Mouse (Mus musculus) embryonic facial prominence, embryonic 11.5 days (tissue): ENCODE data around the gene Ttc38. TPM values are rescaled to one million over a fixed set of nuclear protein-coding genes. Genes with fewer than 3 reads are reported as not detected.

ENCODE experiments used
- ATAC-seq: fragments of 200-750 bp; cut with Nextera tagmentation; replicated peaks from 2 replicates; pipeline ENCODE4 v1.8.0; 2017; ENCODE audit warnings: low read depth; ENCODE audit not compliant: insufficient number of reproducible peaks, low FRiP score, low TSS enrichment
- DNase-seq: peaks from one replicate; pipeline ENCODE4 v3.0.0-alpha.2; 2015; ENCODE audit warnings: low spot score
- H3K27ac ChIP-seq: fragments of 300-500 bp; sonication (generic); replicated peaks from 2 replicates; pipeline ENCODE4 v1.5.1; 2014; ENCODE audit warnings: mild to moderate bottlenecking, low read depth, low read length, control low read depth
- H3K27me3 ChIP-seq: fragments of 300-500 bp; sonication (generic); 2 replicates; pipeline ENCODE4 v1.6.1; 2014; ENCODE audit warnings: mild to moderate bottlenecking, low read length, moderate library complexity, mixed read lengths; ENCODE audit not compliant: control insufficient read depth, insufficient read depth
- H3K36me3 ChIP-seq: fragments of 300-500 bp; sonication (generic); replicated peaks from 2 replicates; pipeline ENCODE4 v1.6.1; 2014; ENCODE audit warnings: low read depth, mild to moderate bottlenecking, low read length, moderate library complexity, mixed read lengths; ENCODE audit not compliant: control insufficient read depth, insufficient read depth
- H3K4me1 ChIP-seq: fragments of 300-500 bp; sonication (generic); 2 replicates; pipeline ENCODE4 v1.6.1; 2014; ENCODE audit warnings: low read length, mixed read lengths; ENCODE audit not compliant: control insufficient read depth, insufficient read depth
- H3K4me2 ChIP-seq: fragments of 300-500 bp; sonication (generic); 2 replicates; pipeline ENCODE4 v1.6.1; 2014; ENCODE audit warnings: low read depth, mild to moderate bottlenecking, control low read depth, low read length, moderate library complexity
- H3K4me3 ChIP-seq: fragments of 300-500 bp; sonication (generic); 2 replicates; pipeline ENCODE4 v1.5.1; 2014; ENCODE audit warnings: low read depth, low read length, control low read depth
- H3K9ac ChIP-seq: fragments of 300-500 bp; sonication (generic); replicated peaks from 2 replicates; pipeline ENCODE4 v1.6.1; 2014; ENCODE audit warnings: mild to moderate bottlenecking, control low read depth, low read length
- H3K9me3 ChIP-seq: fragments of 300-500 bp; sonication (generic); replicated peaks from 2 replicates; pipeline ENCODE4 v1.6.1; 2016; ENCODE audit warnings: mild to moderate bottlenecking, low read length, inconsistent platforms, mixed read lengths; ENCODE audit not compliant: control insufficient read depth
- WGBS: fragments of 180-500 bp; shearing (Covaris S2); extraction: QIAGEN DNeasy Blood & Tissue Kit; methylation state at CpG from one replicate; pipeline ENCODE4 v1.1.7; 2014; 5-methylcytosine and 5-hydroxymethylcytosine counted together
- polyA plus RNA-seq: library from polyadenylated mRNA; unstranded; fragments of >200 nt; fragmentation: Nextera tagmentation; extraction: Ambion mirVana; gene quantifications from 2 replicates; pipeline ENCODE4 v1.2.1, GENCODE M21; 2014

Ttc38 gene
- polyA plus RNA-seq, 1 experiment from 2014 or later, result 3.2 TPM

GRCm38 (mm10) chr15:85792819-85793218, 39.3 kb upstream of the Ttc38 start:
- ATAC-seq (no peak), DNase-seq (no peak)
- no peaks in the 10 kb centered on the region for H3K4me1 ChIP-seq
- no peak overlapping the region for H3K4me3 ChIP-seq
- WGBS, result 88% methylated on average over 1 of the region's 1 CpGs
- no peak overlapping the region for H3K4me2 ChIP-seq
- no peaks in the 10 kb centered on the region for H3K9me3 ChIP-seq
- H3K27ac ChIP-seq, result no peak overlapping the region
- H3K27me3 ChIP-seq, result no peaks in the 10 kb centered on the region
- H3K36me3 ChIP-seq, result no peaks in the 10 kb centered on the region
- H3K9ac ChIP-seq, result no peak overlapping the region

DNA sequence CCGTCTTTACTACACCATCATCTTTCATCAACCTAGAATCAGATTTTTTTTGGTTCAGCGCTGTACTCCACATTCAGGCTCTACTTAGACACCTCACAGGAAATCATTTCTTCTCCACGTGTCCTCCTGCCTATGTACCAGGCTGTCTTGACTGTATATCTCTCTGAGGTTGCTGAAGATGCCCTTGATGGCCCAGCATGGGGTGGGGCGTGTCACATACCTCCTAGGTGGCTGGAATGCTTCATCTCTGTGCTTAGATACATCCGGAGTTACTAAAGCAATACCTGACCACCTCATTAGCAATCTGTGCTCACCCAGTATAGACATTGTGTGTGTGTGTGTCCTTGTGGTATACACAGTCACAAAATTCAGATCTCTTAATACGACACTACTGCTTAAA, 36.6 kb upstream of the Ttc38 start:
- Histone ChIP-seq H3K9ac (no peak overlapping the region), H3K27me3 (no peaks in the 10 kb centered on the region), H3K4me1 (no peaks in the 10 kb centered on the region), H3K36me3 (no peaks in the 10 kb centered on the region), H3K4me3 (no peak overlapping the region), H3K9me3 (no peaks in the 10 kb centered on the region), H3K27ac (no peak overlapping the region), H3K4me2 (no peak overlapping the region)
- 77% methylated on average over 6 of the region's 6 CpGs for WGBS
- DNase-seq (no peak), ATAC-seq (no peak)

- H3K4me2 ChIP-seq, result no peak overlapping the region
- ATAC-seq, result no peak
- no peaks in the 10 kb centered on the region for H3K4me1 ChIP-seq
- no peak overlapping the region for H3K4me3 ChIP-seq
- H3K9me3 ChIP-seq, result no peaks in the 10 kb centered on the region
- 91% methylated on average over 8 of the region's 8 CpGs for WGBS
- H3K27me3 ChIP-seq, result no peaks in the 10 kb centered on the region
- no peak overlapping the region for H3K9ac ChIP-seq
- no peak overlapping the region for H3K27ac ChIP-seq
- DNase-seq, result no peak
- no peaks in the 10 kb centered on the region for H3K36me3 ChIP-seq
Observed at GRCm38 (mm10) chr15:85798676-85799075, 33.4 kb upstream of the Ttc38 start.

GRCm38 (mm10) chr15:85802931-85803330, 29.2 kb upstream of the Ttc38 start:
- WGBS, result 83% methylated on average over 2 of the region's 2 CpGs
- no peak for ATAC-seq
- no peak overlapping the region for H3K9ac ChIP-seq
- no peaks in the 10 kb centered on the region for H3K4me1 ChIP-seq
- H3K27ac ChIP-seq, result no peak overlapping the region
- H3K36me3 ChIP-seq, result no peaks in the 10 kb centered on the region
- H3K27me3 ChIP-seq, result no peaks in the 10 kb centered on the region
- H3K4me3 ChIP-seq, result no peak overlapping the region
- H3K9me3 ChIP-seq, result no peaks in the 10 kb centered on the region
- DNase-seq, result no peak
- H3K4me2 ChIP-seq, result no peak overlapping the region

DNA sequence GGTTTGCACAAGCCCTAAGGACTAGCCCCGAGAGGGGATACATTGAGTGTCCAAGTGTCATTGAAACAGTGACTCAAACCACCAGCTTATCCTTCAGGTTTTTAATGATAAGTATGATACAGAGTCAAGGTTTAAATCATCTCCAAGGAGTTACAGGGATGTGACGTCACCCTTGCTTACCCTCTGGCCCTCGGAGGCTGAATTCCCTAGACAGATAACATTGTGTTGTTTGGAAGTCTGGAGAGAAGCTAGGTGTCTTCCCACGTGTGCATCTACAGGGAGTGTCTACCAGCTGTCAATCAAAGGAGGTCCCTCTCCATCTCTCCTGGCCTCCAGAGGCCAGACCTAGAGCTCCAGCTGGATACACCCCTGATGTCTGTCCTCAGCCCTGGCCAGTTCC, 25.2 kb upstream of the Ttc38 start:
- no peak overlapping the region for H3K9ac ChIP-seq
- WGBS, result 83% methylated on average over 4 of the region's 4 CpGs
- H3K36me3 ChIP-seq, result no peaks in the 10 kb centered on the region
- peaks cover 3% of the 10 kb centered on the region; the same call in 1 of the 2 replicates for H3K4me1 ChIP-seq
- no peak overlapping the region for H3K4me2 ChIP-seq
- H3K4me3 ChIP-seq, result no peak overlapping the region
- ATAC-seq (no peak), DNase-seq (no peak)
- no peaks in the 10 kb centered on the region for H3K9me3 ChIP-seq
- H3K27ac ChIP-seq, result no peak overlapping the region
- H3K27me3 ChIP-seq, result no peaks in the 10 kb centered on the region

GRCm38 (mm10) chr15:85807404-85807803, 24.7 kb upstream of the Ttc38 start:
- Histone ChIP-seq H3K4me1 (peaks cover 3% of the 10 kb centered on the region; the same call in 1 of the 2 replicates), H3K36me3 (no peaks in the 10 kb centered on the region), H3K4me3 (no peak overlapping the region), H3K4me2 (no peak overlapping the region), H3K9me3 (no peaks in the 10 kb centered on the region), H3K9ac (no peak overlapping the region), H3K27me3 (no peaks in the 10 kb centered on the region), H3K27ac (no peak overlapping the region)
- DNase-seq (no peak), ATAC-seq (no peak)
- WGBS, result 79% methylated on average over 4 of the region's 4 CpGs

DNA sequence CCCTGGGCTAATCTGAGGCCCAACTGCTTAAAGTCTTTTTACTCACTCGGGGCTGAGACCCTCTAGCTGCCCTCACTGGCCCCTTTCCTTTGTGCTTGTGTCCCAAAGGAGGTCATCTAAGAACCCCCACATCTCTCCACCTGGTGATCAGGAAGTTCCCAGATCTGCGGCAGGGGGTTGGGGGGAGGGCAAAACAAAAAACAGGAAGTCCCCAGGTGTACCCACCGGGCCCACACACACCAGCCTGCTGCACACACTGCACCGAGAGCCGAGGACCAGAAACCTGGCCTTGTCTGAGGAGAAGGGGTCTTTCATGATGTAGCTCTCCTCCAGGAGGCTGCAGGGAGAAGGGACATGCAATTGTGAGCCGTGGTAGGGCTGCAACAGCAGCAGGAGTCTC, 24.1 kb upstream of the Ttc38 start:
- no peak for ATAC-seq
- Histone ChIP-seq H3K9me3 (no peaks in the 10 kb centered on the region), H3K4me2 (no peak overlapping the region), H3K36me3 (no peaks in the 10 kb centered on the region), H3K4me3 (no peak overlapping the region), H3K4me1 (peaks cover 3% of the 10 kb centered on the region; the same call in 1 of the 2 replicates), H3K9ac (no peak overlapping the region), H3K27ac (no peak overlapping the region), H3K27me3 (no peaks in the 10 kb centered on the region)
- DNase-seq, result no peak
- 79% methylated on average over 6 of the region's 6 CpGs for WGBS

GRCm38 (mm10) chr15:85808434-85808833, 23.7 kb upstream of the Ttc38 start:
- WGBS, result 56% methylated on average over 8 of the region's 8 CpGs
- DNase-seq (no peak), ATAC-seq (no peak)
- H3K9me3 ChIP-seq, result no peaks in the 10 kb centered on the region
- no peak overlapping the region for H3K4me2 ChIP-seq
- no peak overlapping the region for H3K9ac ChIP-seq
- no peak overlapping the region for H3K4me3 ChIP-seq
- H3K4me1 ChIP-seq, result peaks cover 3% of the 10 kb centered on the region; the same call in 1 of the 2 replicates
- H3K27ac ChIP-seq, result no peak overlapping the region
- H3K36me3 ChIP-seq, result no peaks in the 10 kb centered on the region
- H3K27me3 ChIP-seq, result no peaks in the 10 kb centered on the region
